Mouse (Mus musculus): ENCODE measurements around the gene Cds1. TPM values are rescaled to one million over a fixed set of nuclear protein-coding genes. Genes with fewer than 3 reads are reported as not detected.
"Not testable (repeated sequence)": the region's sequence is repeated elsewhere in the genome, so short reads cannot be mapped to it uniquely, and the experiment has no call there.

The Cds1 gene
- polyA plus RNA-seq, 1 experiment from 2014 or later = 4.6 TPM

DNA sequence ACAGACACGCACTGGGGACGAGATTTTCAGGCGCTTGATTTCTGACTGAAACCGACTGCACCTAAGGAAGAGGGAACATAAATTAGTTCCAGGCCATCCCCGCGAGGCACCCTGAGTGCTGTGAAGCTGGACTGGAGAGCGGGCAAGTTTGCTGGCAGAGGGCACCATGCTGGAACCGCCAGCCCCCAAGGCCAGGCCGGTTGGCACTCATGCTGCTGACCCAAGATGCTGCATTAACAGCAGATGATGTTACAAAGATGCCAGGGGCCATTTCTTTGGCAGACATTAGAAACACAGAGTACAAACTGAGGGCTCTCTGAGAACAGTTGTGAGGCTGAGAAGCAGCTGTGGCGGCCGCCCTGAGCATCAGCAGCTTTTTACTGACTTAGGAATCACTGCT lies 71.3 kb downstream of the Cds1 start:
- no peaks in the 10 kb centered on the region for H3K9me3 ChIP-seq
- no peak overlapping the region for H3K4me2 ChIP-seq (replicated peaks)
- no peak overlapping the region for H3K9ac ChIP-seq (replicated peaks)
- 94% methylated on average over 11 of the region's 11 CpGs for WGBS
- H3K4me3 ChIP-seq = no peak overlapping the region
- H3K27me3 ChIP-seq = no peaks in the 10 kb centered on the region
- no peak overlapping the region for H3K27ac ChIP-seq (replicated peaks)
- peaks cover 79% of the 10 kb centered on the region for H3K36me3 ChIP-seq
- H3K4me1 ChIP-seq = no peaks in the 10 kb centered on the region
- ATAC-seq (replicated peaks) = no peak

DNA sequence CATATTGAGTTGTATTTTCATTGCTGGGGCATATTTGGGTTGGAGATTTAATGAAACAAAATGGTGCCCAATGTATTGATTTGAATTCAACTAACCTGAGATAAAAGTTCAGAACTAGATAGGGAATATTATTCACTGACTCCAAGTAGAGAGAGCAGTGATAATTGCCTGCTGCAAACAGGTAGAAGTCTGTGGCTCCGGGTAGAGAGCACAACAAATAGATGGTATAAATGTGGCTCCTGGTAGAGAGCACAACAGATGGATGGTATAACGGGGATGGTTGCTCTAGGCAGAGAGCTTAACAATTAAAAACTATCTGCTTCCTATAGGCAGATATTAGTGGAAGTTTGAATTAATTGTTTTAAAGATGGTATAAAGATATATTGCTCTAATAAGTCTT lies 72.7 kb downstream of the Cds1 start:
- H3K9ac ChIP-seq (replicated peaks); H3K4me2 ChIP-seq (replicated peaks); H3K27ac ChIP-seq (replicated peaks); H3K4me3 ChIP-seq; H3K4me1 ChIP-seq; H3K9me3 ChIP-seq; ATAC-seq (replicated peaks); H3K27me3 ChIP-seq: not testable (repeated sequence)
- WGBS = 97% methylated on average over 2 of the region's 2 CpGs
- peaks cover 87% of the 10 kb centered on the region for H3K36me3 ChIP-seq

DNA sequence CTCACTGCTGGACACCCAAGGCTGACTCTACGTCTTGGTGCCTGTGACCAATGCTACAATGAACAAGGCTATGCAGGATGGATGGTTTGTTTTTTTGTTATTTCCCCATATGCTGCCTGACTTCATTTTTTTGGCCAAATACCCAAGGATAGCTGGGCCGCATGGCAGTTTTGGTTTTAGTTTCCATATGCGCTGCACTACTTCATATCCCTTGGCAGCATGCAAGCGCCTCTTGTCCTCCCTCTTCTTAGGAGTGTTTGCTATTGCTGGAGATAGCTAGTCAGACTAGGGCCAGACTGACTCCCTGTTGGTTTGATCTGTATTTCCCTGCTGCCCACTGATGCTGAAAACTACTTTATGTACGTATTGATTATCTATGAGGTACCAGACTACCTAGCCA lies 75.5 kb downstream of the Cds1 start:
- H3K4me1 ChIP-seq = no peaks in the 10 kb centered on the region
- H3K9ac ChIP-seq (replicated peaks) = no peak overlapping the region
- ATAC-seq (replicated peaks) = no peak
- H3K4me3 ChIP-seq = no peak overlapping the region
- WGBS = 97% methylated on average over 5 of the region's 5 CpGs
- no peak overlapping the region for H3K4me2 ChIP-seq (replicated peaks)
- no peak overlapping the region for H3K27ac ChIP-seq (replicated peaks)
- H3K9me3 ChIP-seq = no peaks in the 10 kb centered on the region
- H3K27me3 ChIP-seq = no peaks in the 10 kb centered on the region
- peaks cover 94% of the 10 kb centered on the region for H3K36me3 ChIP-seq

DNA sequence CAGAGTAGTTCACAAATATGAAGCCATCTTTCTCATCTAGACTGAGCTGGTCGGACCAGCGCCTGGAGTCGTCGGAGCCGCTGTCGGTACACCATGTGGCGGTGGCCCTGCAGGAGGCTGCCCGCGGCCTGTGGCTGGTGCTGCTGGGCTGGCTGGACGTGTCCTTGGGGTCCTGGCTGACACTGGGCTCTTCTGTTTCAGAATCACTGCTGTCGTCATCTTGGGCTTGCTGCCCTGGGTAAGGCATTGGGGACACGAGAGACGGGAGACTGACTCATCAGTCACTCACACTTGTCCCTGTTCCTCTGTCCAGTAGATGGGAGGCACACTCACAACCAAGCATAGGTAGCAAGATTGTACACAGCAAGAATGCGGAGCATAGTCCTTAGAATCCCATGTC lies 80.1 kb downstream of the Cds1 start:
- H3K9ac ChIP-seq (replicated peaks) = no peak overlapping the region
- H3K4me1 ChIP-seq = no peaks in the 10 kb centered on the region
- no peak overlapping the region for H3K27ac ChIP-seq (replicated peaks)
- H3K27me3 ChIP-seq = no peaks in the 10 kb centered on the region
- H3K4me2 ChIP-seq (replicated peaks) = no peak overlapping the region
- H3K36me3 ChIP-seq = peaks cover 97% of the 10 kb centered on the region
- H3K9me3 ChIP-seq = no peaks in the 10 kb centered on the region
- WGBS = 94% methylated on average over 14 of the region's 14 CpGs
- no peak for ATAC-seq (replicated peaks)
- no peak overlapping the region for H3K4me3 ChIP-seq

DNA sequence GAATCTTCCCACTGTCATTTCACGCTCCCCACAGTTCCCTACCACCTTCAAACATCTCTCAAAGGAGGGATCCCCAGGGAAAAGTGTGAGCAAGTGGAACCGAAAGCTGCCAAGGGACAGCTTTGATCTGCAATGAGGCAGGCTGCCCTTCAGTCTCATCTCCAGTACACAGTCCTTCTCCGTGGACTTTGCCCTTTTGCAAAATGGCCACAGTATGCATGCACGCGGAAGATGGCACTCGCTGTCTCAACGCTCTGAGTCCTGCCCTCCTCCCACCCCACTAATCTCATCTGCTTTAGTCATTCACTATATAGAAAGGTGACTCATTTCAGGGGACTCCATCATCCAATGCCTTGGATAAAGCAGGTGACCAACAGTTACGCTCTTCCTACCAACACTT lies 81.0 kb downstream of the Cds1 start:
- Histone ChIP-seq H3K4me1 (no peaks in the 10 kb centered on the region), H3K4me2 (replicated peaks) (no peak overlapping the region), H3K9me3 (no peaks in the 10 kb centered on the region), H3K27me3 (no peaks in the 10 kb centered on the region), H3K36me3 (peaks cover 96% of the 10 kb centered on the region), H3K4me3 (no peak overlapping the region), H3K27ac (replicated peaks) (no peak overlapping the region), H3K9ac (replicated peaks) (no peak overlapping the region)
- no peak for ATAC-seq (replicated peaks)
- 92% methylated on average over 8 of the region's 8 CpGs for WGBS

DNA sequence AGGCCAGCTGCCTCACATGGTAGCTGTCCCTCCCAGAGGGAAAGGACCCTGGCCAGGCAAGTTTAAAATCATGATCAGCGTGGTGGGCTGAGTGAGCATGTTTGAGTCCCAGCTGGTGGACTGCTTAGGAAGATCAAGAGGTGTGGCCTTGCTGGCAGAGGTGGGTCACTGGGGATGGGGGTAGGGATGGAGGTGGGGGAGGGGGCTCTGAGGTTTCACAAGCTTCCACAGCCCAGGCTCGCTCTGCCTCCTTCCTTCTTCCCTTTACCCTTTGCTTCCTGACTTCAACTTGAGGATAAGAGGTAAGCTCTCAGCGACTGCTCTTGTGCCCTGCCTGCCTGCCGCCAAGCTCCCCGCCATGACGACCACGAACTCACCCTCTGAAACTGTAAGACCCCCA lies 82.4 kb downstream of the Cds1 start:
- Histone ChIP-seq H3K27me3 (no peaks in the 10 kb centered on the region), H3K4me3 (no peak overlapping the region), H3K4me2 (replicated peaks) (no peak overlapping the region), H3K36me3 (peaks cover 98% of the 10 kb centered on the region), H3K4me1 (no peaks in the 10 kb centered on the region), H3K9me3 (no peaks in the 10 kb centered on the region), H3K9ac (replicated peaks) (no peak overlapping the region), H3K27ac (replicated peaks) (no peak overlapping the region)
- ATAC-seq (replicated peaks) = no peak
- WGBS = 84% methylated on average over 7 of the region's 7 CpGs

DNA sequence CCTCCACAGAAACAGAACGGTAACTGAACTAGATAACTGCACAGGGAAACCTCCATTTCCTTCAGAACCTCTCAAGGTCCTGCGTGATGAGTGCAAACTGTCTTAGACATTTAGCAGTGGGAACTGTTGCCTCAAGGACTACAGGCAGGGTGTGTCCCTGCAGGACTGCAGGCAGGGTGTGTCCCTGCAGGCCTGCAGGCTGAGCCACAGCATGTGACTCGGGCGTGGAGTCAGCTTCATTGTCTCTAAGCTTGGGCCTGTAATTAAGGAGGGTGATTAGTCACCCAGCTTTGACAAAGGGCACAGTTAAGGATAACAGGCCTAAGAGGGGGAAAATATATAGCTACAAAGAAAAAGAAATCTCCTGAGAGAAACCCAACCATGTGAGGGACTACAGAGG lies 82.8 kb downstream of the Cds1 start:
- H3K36me3 ChIP-seq = peaks cover 98% of the 10 kb centered on the region
- H3K4me3 ChIP-seq = no peak overlapping the region
- H3K27me3 ChIP-seq = no peaks in the 10 kb centered on the region
- H3K9ac ChIP-seq (replicated peaks) = no peak overlapping the region
- ATAC-seq (replicated peaks) = no peak
- H3K4me2 ChIP-seq (replicated peaks) = no peak overlapping the region
- H3K4me1 ChIP-seq = no peaks in the 10 kb centered on the region
- 52% methylated on average over 4 of the region's 4 CpGs for WGBS
- H3K9me3 ChIP-seq = no peaks in the 10 kb centered on the region
- no peak overlapping the region for H3K27ac ChIP-seq (replicated peaks)

DNA sequence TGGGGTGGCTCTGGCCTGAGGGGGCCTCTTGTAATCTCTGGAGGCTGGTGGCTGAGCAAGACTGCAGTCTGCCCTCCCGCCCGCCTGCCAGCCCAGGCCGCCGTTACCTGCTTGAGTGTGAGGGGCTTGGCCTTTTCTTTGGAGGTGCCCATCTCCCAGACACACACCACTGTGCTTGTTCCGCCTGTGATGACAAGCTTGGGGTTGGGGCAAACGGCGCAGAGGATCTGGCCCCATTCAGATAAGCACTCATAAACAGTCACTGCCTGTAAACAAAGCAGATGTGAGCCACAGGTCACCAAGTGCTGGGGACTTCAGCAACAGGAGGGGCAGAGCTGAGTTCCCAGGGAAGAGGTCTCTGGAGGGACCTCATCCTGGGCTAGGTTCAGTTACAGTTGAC lies 86.2 kb downstream of the Cds1 start:
- 97% methylated on average over 7 of the region's 7 CpGs for WGBS
- H3K9ac ChIP-seq (replicated peaks) = no peak overlapping the region

DNA sequence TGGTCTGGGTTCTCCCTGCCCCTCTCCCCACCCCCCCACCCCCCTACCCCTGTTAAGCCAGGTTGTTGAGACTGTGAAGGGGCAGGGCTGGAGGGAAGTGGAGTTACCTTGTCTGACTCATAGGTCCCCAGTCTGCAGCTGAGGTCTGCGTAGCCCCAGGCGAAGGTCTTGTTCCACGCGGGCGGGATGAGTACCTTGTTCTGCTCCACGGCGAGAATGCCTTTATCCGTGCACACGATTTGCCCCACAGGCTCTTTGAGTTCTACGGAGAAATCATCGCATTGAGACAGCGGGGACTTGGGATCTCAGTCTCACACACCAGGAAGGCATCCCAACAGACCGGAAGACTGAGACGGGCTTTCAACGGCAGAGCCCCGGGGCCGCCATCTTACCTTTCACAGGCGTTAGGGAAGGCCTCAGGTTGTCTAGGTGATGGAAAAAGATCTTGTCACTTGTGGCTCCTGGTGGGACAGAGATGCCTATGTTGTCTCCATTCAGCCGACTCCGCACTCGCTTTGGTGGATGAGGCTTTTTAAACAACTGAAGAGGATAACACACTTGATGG lies 87.3 kb downstream of the Cds1 start:
- 94% methylated on average over 21 of the region's 21 CpGs for WGBS
- H3K4me2 ChIP-seq (replicated peaks) = no peak overlapping the region
- no peak for ATAC-seq (replicated peaks)
- H3K27ac ChIP-seq (replicated peaks) = no peak overlapping the region
- H3K36me3 ChIP-seq = peaks cover 87% of the 10 kb centered on the region
- H3K4me3 ChIP-seq = no peak overlapping the region
- no peak overlapping the region for H3K9ac ChIP-seq (replicated peaks)
- no peaks in the 10 kb centered on the region for H3K9me3 ChIP-seq
- H3K4me1 ChIP-seq = no peaks in the 10 kb centered on the region
- H3K27me3 ChIP-seq = no peaks in the 10 kb centered on the region

More for the DNA sequence above, 86.2 kb downstream of the Cds1 start:
- no peak overlapping the region for H3K27ac ChIP-seq (replicated peaks)
- H3K4me1 ChIP-seq = no peaks in the 10 kb centered on the region
- no peak for ATAC-seq (replicated peaks)
- no peaks in the 10 kb centered on the region for H3K9me3 ChIP-seq
- H3K27me3 ChIP-seq = no peaks in the 10 kb centered on the region
- no peak overlapping the region for H3K4me2 ChIP-seq (replicated peaks)
- H3K4me3 ChIP-seq = no peak overlapping the region
- H3K36me3 ChIP-seq = peaks cover 98% of the 10 kb centered on the region

DNA sequence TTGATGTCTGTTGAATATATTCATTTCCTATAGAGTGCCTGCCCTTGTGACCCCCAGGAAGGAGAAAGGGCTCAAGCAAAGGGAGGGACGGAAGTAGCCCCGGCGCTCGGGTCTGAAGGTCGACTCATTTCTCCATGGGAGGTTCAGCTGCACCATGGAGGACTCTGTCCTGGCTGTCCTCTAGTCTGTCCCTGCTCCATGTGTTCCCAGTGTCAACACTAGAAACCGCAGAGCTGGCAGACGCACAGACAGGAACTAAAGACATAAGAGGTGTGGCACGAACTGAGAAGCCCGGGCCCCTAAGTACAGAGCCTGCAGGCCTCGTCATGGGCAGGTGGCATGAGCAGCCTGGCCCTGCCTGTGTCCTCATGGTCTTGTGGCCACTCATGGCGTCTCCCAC lies 89.2 kb downstream of the Cds1 start:
- Histone ChIP-seq H3K4me3 (no peak overlapping the region), H3K4me2 (replicated peaks) (no peak overlapping the region), H3K4me1 (no peaks in the 10 kb centered on the region), H3K9me3 (no peaks in the 10 kb centered on the region), H3K27ac (replicated peaks) (no peak overlapping the region), H3K9ac (replicated peaks) (no peak overlapping the region), H3K36me3 (peaks cover 86% of the 10 kb centered on the region), H3K27me3 (no peaks in the 10 kb centered on the region)
- 95% methylated on average over 11 of the region's 11 CpGs for WGBS
- ATAC-seq (replicated peaks) = no peak

DNA sequence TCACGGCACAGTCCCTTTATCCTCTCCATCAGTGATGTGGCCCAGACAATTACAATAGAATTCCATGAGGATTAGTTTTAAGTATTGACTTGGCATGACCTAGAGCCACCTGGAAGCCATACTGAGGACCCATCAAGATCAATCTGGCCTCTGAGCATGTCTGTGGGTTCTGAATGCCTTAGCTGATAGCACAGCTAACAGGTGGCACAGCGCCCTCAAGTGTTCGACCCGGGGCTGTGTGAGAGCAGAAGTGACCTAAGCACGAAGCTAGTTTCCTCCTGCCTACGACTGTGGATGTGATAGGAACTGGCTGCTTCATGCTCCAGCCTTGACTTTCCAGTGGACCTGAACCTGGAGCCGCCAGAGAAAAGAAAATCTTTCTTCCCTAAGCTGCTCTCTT lies 89.7 kb downstream of the Cds1 start:
- no peaks in the 10 kb centered on the region for H3K27me3 ChIP-seq
- H3K36me3 ChIP-seq = peaks cover 86% of the 10 kb centered on the region
- no peak for ATAC-seq (replicated peaks)
- no peak overlapping the region for H3K9ac ChIP-seq (replicated peaks)
- H3K27ac ChIP-seq (replicated peaks) = no peak overlapping the region
- no peak overlapping the region for H3K4me3 ChIP-seq
- WGBS = 87% methylated on average over 7 of the region's 7 CpGs
- H3K4me2 ChIP-seq (replicated peaks) = no peak overlapping the region
- H3K9me3 ChIP-seq = no peaks in the 10 kb centered on the region
- no peaks in the 10 kb centered on the region for H3K4me1 ChIP-seq

DNA sequence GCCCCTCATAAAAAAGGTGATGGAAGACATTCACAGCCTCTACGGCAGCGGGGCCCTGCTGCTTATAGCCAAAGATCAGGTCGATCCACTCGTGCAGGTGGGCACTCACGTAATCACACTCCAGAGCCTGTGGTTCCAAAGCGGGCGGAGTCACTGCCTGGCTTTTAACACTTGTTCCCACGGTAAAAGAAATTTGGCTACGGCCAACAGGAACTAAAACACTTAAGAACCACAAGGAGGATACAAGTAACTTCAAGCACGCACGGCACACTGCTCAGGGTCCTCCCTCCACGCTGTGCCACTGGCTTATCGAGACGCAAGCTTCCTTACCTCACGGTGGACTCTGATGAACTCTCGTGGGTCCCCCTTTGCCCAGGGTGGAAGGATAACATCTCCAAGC lies 90.5 kb downstream of the Cds1 start:
- no peak for ATAC-seq (replicated peaks)
- WGBS = 95% methylated on average over 16 of the region's 16 CpGs
- H3K27me3 ChIP-seq = no peaks in the 10 kb centered on the region
- H3K9ac ChIP-seq (replicated peaks) = no peak overlapping the region
- H3K36me3 ChIP-seq = peaks cover 83% of the 10 kb centered on the region
- no peak overlapping the region for H3K4me3 ChIP-seq
- no peak overlapping the region for H3K27ac ChIP-seq (replicated peaks)
- no peaks in the 10 kb centered on the region for H3K9me3 ChIP-seq
- no peaks in the 10 kb centered on the region for H3K4me1 ChIP-seq
- H3K4me2 ChIP-seq (replicated peaks) = no peak overlapping the region

DNA sequence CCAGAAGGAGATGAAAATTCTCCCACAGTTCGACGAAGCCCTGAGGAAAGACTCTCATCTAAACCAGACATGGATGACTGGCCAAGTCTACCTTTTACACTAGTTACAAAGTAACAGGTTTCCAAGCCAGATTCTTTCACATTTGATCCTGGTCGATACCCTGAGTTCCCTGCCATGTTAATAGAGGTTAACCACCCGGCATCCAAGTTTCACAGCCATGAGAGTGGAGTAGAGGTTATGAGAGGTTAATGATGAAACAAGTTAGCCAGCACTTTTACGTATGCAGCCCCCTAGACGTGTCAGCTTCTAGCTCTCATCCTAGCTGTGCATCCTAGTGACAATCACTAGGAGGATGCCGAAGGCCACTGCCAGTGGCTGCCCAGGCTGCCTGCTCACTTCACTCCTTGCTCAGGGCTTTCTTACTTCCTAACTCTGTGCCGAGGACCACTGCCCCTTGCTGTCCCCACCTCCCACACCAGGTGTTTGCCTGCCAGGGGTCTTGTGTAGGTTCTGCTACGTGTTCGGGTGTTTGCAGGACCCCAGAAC lies 94.0 kb downstream of the Cds1 start:
- H3K4me1 ChIP-seq = no peaks in the 10 kb centered on the region
- H3K4me3 ChIP-seq = no peak overlapping the region
- ATAC-seq (replicated peaks) = no peak
- H3K9ac ChIP-seq (replicated peaks) = no peak overlapping the region
- WGBS = 89% methylated on average over 10 of the region's 10 CpGs
- peaks cover 83% of the 10 kb centered on the region for H3K36me3 ChIP-seq
- H3K9me3 ChIP-seq = no peaks in the 10 kb centered on the region
- no peaks in the 10 kb centered on the region for H3K27me3 ChIP-seq
- no peak overlapping the region for H3K4me2 ChIP-seq (replicated peaks)
- H3K27ac ChIP-seq (replicated peaks) = no peak overlapping the region

Data from forebrain, embryonic 15.5 days (tissue).